In genomic region chrX:74428826-74429276, GRCm38 (mm10) we compare ENCODE assay signal across 8 mouse cellular contexts. TPM values are rescaled to one million over a fixed set of nuclear protein-coding genes. Genes with fewer than 3 reads are reported as not detected.
A peak's percentile ranks its signal among the peaks of the same experiment; 100 is the strongest.
DNase-seq lines count a peak whose midpoint lies in the region; ATAC-seq and TF ChIP-seq lines count a peak whose summit lies in the region.

G6pdx (minus strand) TSS chrX:74429194.

- H3K4me2 ChIP-seq in heart, embryonic 12.5 days: peak within 1 kb of the TSS; percentile 74
- H3K4me2 ChIP-seq in kidney, postnatal 0 days (ENCODE audit: low read length): peak within 1 kb of the TSS; percentile 61
- H3K4me2 ChIP-seq in liver, embryonic 11.5 days: peak within 1 kb of the TSS; percentile 64
- peak within 1 kb of the TSS; percentile 56 for H3K4me2 ChIP-seq in stomach, embryonic 14.5 days (replicated peaks; ENCODE audit: low read depth, low read length)

- peak; percentile 37; the same call in 1 of the 2 replicates for TF ChIP-seq POLR2A in brain, embryonic 14.5 days (IDR thresholded peaks at IDR 0.05; ENCODE audit: borderline replicate concordance, extremely low read depth, insufficient read depth, insufficient read length, poor library complexity, severe bottlenecking)

- WGBS in heart, embryonic 12.5 days: 7% methylated on average over 25 of the region's 25 CpGs
- WGBS in kidney, postnatal 0 days: 29% methylated on average over 25 of the region's 25 CpGs
- WGBS in liver, embryonic 11.5 days: 21% methylated on average over 25 of the region's 25 CpGs
- 19% methylated on average over 25 of the region's 25 CpGs for WGBS in stomach, embryonic 14.5 days

- peak within 1 kb of the TSS; percentile 74 for H3K9ac ChIP-seq in heart, embryonic 12.5 days
- peak within 1 kb of the TSS; percentile 63 for H3K9ac ChIP-seq in kidney, postnatal 0 days (ENCODE audit: low read depth, low read length)
- peak within 1 kb of the TSS; percentile 78 for H3K9ac ChIP-seq in liver, embryonic 11.5 days (ENCODE audit: low read depth, low read length)
- peak within 1 kb of the TSS; percentile 40 for H3K9ac ChIP-seq in stomach, embryonic 14.5 days (replicated peaks; ENCODE audit: low read depth, low read length)

- H3K27ac ChIP-seq in heart, embryonic 12.5 days (ENCODE audit: poor library complexity, severe bottlenecking): peak within 1 kb of the TSS; percentile 93
- H3K27ac ChIP-seq in kidney, postnatal 0 days: peak within 1 kb of the TSS; percentile 90
- H3K27ac ChIP-seq in liver, embryonic 11.5 days (ENCODE audit: low read depth, low read length): peak within 1 kb of the TSS; percentile 79
- peak within 1 kb of the TSS; percentile 81 for H3K27ac ChIP-seq in stomach, embryonic 14.5 days (ENCODE audit: low read length)

- peak; percentile 95 for DNase-seq in brain, embryonic 14.5 days (ENCODE audit: low read depth)
- peak; percentile 94 for DNase-seq in kidney, postnatal 0 days (ENCODE audit: low spot score)
- peak; percentile 84 for DNase-seq in liver, embryonic 11.5 days (ENCODE audit: low spot score)
- DNase-seq in naive thymus-derived CD4-positive, alpha-beta T cell, adult 2 months (ENCODE audit: low read depth): peak; percentile 94

- peak; percentile 85 for ATAC-seq in heart, embryonic 12.5 days (ENCODE audit: insufficient number of reproducible peaks, low FRiP score)
- peak; percentile 85 for ATAC-seq in kidney, postnatal 0 days (replicated peaks; ENCODE audit: low FRiP score, low read depth)
- ATAC-seq in liver, embryonic 11.5 days (replicated peaks; ENCODE audit: low FRiP score): peak; percentile 81
- ATAC-seq in stomach, embryonic 14.5 days (ENCODE audit: insufficient number of reproducible peaks, insufficient read depth, low FRiP score, low read depth): peak; percentile 80

- peaks cover 73% of the 10 kb centered on the region for H3K79me2 ChIP-seq in C2C12 (ENCODE audit: control insufficient read depth, insufficient read depth)

- H3K79me3 ChIP-seq in C2C12 (ENCODE audit: low read depth): peaks cover 42% of the 10 kb centered on the region

- H3K27me3 ChIP-seq in C2C12 (ENCODE audit: control insufficient read depth, insufficient read depth, insufficient read length): no peaks in the 10 kb centered on the region
- no peaks in the 10 kb centered on the region; the same call in 1 of the 2 replicates for H3K27me3 ChIP-seq in erythroblast, embryonic 14.5 days (ENCODE audit: control insufficient read depth)
- H3K27me3 ChIP-seq in heart, embryonic 12.5 days (replicated peaks): no peaks in the 10 kb centered on the region
- H3K27me3 ChIP-seq in kidney, postnatal 0 days (ENCODE audit: insufficient read depth, low read length): no peaks in the 10 kb centered on the region
- no peaks in the 10 kb centered on the region for H3K27me3 ChIP-seq in liver, embryonic 11.5 days (replicated peaks; ENCODE audit: control insufficient read depth, insufficient read depth, low read length)
- no peaks in the 10 kb centered on the region for H3K27me3 ChIP-seq in stomach, embryonic 14.5 days (ENCODE audit: control insufficient read depth, insufficient read depth, low read length)

- TF ChIP-seq CTCF in C2C12 (IDR thresholded peaks at IDR 0.05; ENCODE audit: control insufficient read depth, insufficient read depth, insufficient read length): no peak
- TF ChIP-seq CTCF in brain, embryonic 14.5 days (IDR thresholded peaks at IDR 0.05; ENCODE audit: borderline replicate concordance, extremely low read depth, insufficient read depth, insufficient read length): no peak
- TF ChIP-seq CTCF in kidney, postnatal 0 days (IDR thresholded peaks at IDR 0.05; ENCODE audit: low read depth): peak; percentile 57

- peak within 1 kb of the TSS; percentile 95 for H3ac ChIP-seq in C2C12 (ENCODE audit: control insufficient read depth, insufficient read length, low read depth)

- peaks cover 7% of the 10 kb centered on the region for H3K9me3 ChIP-seq in erythroblast, embryonic 14.5 days (ENCODE audit: control insufficient read depth, low read length)
- no peaks in the 10 kb centered on the region for H3K9me3 ChIP-seq in heart, embryonic 12.5 days (replicated peaks)
- H3K9me3 ChIP-seq in kidney, postnatal 0 days (replicated peaks; ENCODE audit: low read length): no peaks in the 10 kb centered on the region
- H3K9me3 ChIP-seq in liver, embryonic 11.5 days (ENCODE audit: control insufficient read depth, low read length): no peaks in the 10 kb centered on the region
- no peaks in the 10 kb centered on the region for H3K9me3 ChIP-seq in stomach, embryonic 14.5 days (ENCODE audit: control insufficient read depth, low read depth, low read length)

- H3K36me3 ChIP-seq in C2C12 (ENCODE audit: control insufficient read depth, insufficient read depth): peaks cover 44% of the 10 kb centered on the region
- peaks cover 71% of the 10 kb centered on the region for H3K36me3 ChIP-seq in erythroblast, embryonic 14.5 days (ENCODE audit: control insufficient read depth)
- peaks cover 6% of the 10 kb centered on the region; the same call in 1 of the 2 replicates for H3K36me3 ChIP-seq in heart, embryonic 12.5 days
- H3K36me3 ChIP-seq in kidney, postnatal 0 days (ENCODE audit: insufficient read depth, low read length): no peaks in the 10 kb centered on the region
- H3K36me3 ChIP-seq in liver, embryonic 11.5 days (ENCODE audit: control insufficient read depth, insufficient read depth, low read length): no peaks in the 10 kb centered on the region; the same call in 1 of the 2 replicates
- no peaks in the 10 kb centered on the region for H3K36me3 ChIP-seq in stomach, embryonic 14.5 days (ENCODE audit: control insufficient read depth, insufficient read depth, low read length)

- H3K4me3 ChIP-seq in C2C12 (ENCODE audit: insufficient read depth, poor library complexity, severe bottlenecking): peak within 1 kb of the TSS; percentile 49
- H3K4me3 ChIP-seq in erythroblast, embryonic 14.5 days (replicated peaks): peak within 1 kb of the TSS; percentile 83
- peak within 1 kb of the TSS; percentile 67 for H3K4me3 ChIP-seq in heart, embryonic 12.5 days
- peak within 1 kb of the TSS; percentile 53 for H3K4me3 ChIP-seq in kidney, postnatal 0 days (replicated peaks; ENCODE audit: low read depth, low read length)
- H3K4me3 ChIP-seq in liver, embryonic 11.5 days (ENCODE audit: low read depth, low read length): peak within 1 kb of the TSS; percentile 67
- peak within 1 kb of the TSS; percentile 48 for H3K4me3 ChIP-seq in stomach, embryonic 14.5 days (ENCODE audit: low read depth, low read length)

- H3K4me1 ChIP-seq in erythroblast, embryonic 14.5 days (ENCODE audit: control insufficient read depth): peaks cover 52% of the 10 kb centered on the region
- H3K4me1 ChIP-seq in heart, embryonic 12.5 days (replicated peaks): no peaks in the 10 kb centered on the region; the same call in 1 of the 2 replicates
- peaks cover 3% of the 10 kb centered on the region; the same call in 1 of the 2 replicates for H3K4me1 ChIP-seq in kidney, postnatal 0 days (replicated peaks; ENCODE audit: insufficient read depth, low read length)
- peaks cover 2% of the 10 kb centered on the region; the same call in 1 of the 2 replicates for H3K4me1 ChIP-seq in liver, embryonic 11.5 days (replicated peaks; ENCODE audit: control insufficient read depth, insufficient read depth, low read length)
- H3K4me1 ChIP-seq in stomach, embryonic 14.5 days (ENCODE audit: control insufficient read depth, insufficient read depth, low read length): no peaks in the 10 kb centered on the region

TF ChIP-seq in C2C12, 6 proteins besides CTCF, POLR2A, EP300 and RAD21:
- TF ChIP-seq MYOG (IDR thresholded peaks at IDR 0.05; ENCODE audit: control insufficient read depth, extremely low read depth, insufficient read length) (no peak), FOSL1 (IDR thresholded peaks at IDR 0.05; ENCODE audit: insufficient read depth, low read length, poor library complexity, severe bottlenecking) (no peak), MAX (IDR thresholded peaks at IDR 0.05) (no peak), CEBPB (IDR thresholded peaks at IDR 0.05; ENCODE audit: low read depth) (no peak), USF1 (IDR thresholded peaks at IDR 0.05; ENCODE audit: low read depth) (no peak), MYOD1 (IDR thresholded peaks at IDR 0.05; ENCODE audit: control insufficient read depth, insufficient read length, low read depth) (no peak)

RNA-seq across cellular contexts. Expression of gene G6pdx, which starts in this region (rescaled TPM):
- 148 TPM for polyA plus RNA-seq in C2C12 (2012; fragmentation: generic; extraction: Trizol)
- 50.5 and 53.4 TPM in 2 replicates for polyA plus RNA-seq in brain, embryonic 14.5 days (2012; rRNA removed)
- polyA plus RNA-seq in erythroblast, embryonic 14.5 days (2012): 2.0 and 2.2 TPM in 2 replicates
- 18.5 TPM in 2 replicates for polyA plus RNA-seq in heart, embryonic 12.5 days (2016; fragmentation: Nextera tagmentation; extraction: Ambion mirVana)
- polyA plus RNA-seq in kidney, postnatal 0 days (2015; fragmentation: Nextera tagmentation; extraction: Ambion mirVana): 31.8 and 34.5 TPM in 2 replicates
- 65.0 and 76.6 TPM in 2 replicates for polyA plus RNA-seq in liver, embryonic 11.5 days (2014; fragmentation: Nextera tagmentation; extraction: Ambion mirVana)
- 78.4 and 79.1 TPM in 2 replicates for polyA plus RNA-seq in stomach, embryonic 14.5 days (2014; fragmentation: Nextera tagmentation; extraction: Ambion mirVana)

Comparison
In these comparisons a context has a peak if more than half of its experiments do, and no peak if none do; other contexts are left out.
1. Peak in every context shown above with its lines: DNase-seq, ATAC-seq, H3K4me3 ChIP-seq and H3K27ac ChIP-seq.